Mouse (Mus musculus) forebrain, embryonic 10.5 days (tissue): ENCODE data around the gene Slco3a1. TPM values are rescaled to one million over a fixed set of nuclear protein-coding genes. Genes with fewer than 3 reads are reported as not detected.
"Not testable (repeated sequence)": the region's sequence is repeated elsewhere in the genome, so short reads cannot be mapped to it uniquely, and the experiment has no call there.

Experiments used
- DNase-seq: peaks from one replicate; pipeline ENCODE4 v3.0.0-alpha.2; 2017; ENCODE audit warnings: low spot score; ENCODE audit errors: extremely low spot score
- H3K27ac ChIP-seq: fragments of 300-500 bp; sonication (generic); 2 replicates; pipeline ENCODE4 v1.5.1; 2016; ENCODE audit warnings: mild to moderate bottlenecking
- H3K27me3 ChIP-seq: fragments of 300-500 bp; sonication (generic); 2 replicates; pipeline ENCODE4 v1.6.1; 2016; ENCODE audit warnings: mild to moderate bottlenecking; ENCODE audit not compliant: poor library complexity, severe bottlenecking
- H3K36me3 ChIP-seq: fragments of 300-500 bp; sonication (generic); replicated peaks from 2 replicates; pipeline ENCODE4 v1.6.1; 2016; ENCODE audit warnings: mild to moderate bottlenecking, moderate library complexity
- H3K4me1 ChIP-seq: fragments of 300-500 bp; sonication (generic); 2 replicates; pipeline ENCODE4 v1.6.1; 2016
- H3K4me3 ChIP-seq: fragments of 300-500 bp; sonication (generic); 2 replicates; pipeline ENCODE4 v1.5.1; 2016; ENCODE audit warnings: mild to moderate bottlenecking, moderate library complexity
- H3K9me3 ChIP-seq: fragments of 300-500 bp; sonication (generic); 2 replicates; pipeline ENCODE4 v1.6.1; 2016; ENCODE audit warnings: mild to moderate bottlenecking, moderate library complexity
- WGBS: fragments of 180-500 bp; shearing (Covaris S2); methylation state at CpG from one replicate; pipeline ENCODE4 v1.1.7; 2016; 5-methylcytosine and 5-hydroxymethylcytosine counted together
- polyA plus RNA-seq: library from polyadenylated mRNA; unstranded; fragments of >200 nt; fragmentation: Nextera tagmentation; extraction: Ambion mirVana; gene quantifications from 2 replicates; pipeline ENCODE4 v1.2.1, GENCODE M21; 2016

The Slco3a1 gene
- polyA plus RNA-seq, 1 experiment from 2014 or later, result 4.9 TPM

- Histone ChIP-seq H3K4me1 (peaks cover 21% of the 10 kb centered on the region), H3K4me3 (no peak overlapping the region), H3K9me3 (no peaks in the 10 kb centered on the region), H3K27ac (no peak overlapping the region), H3K36me3 (no peaks in the 10 kb centered on the region), H3K27me3 (no peaks in the 10 kb centered on the region)
- DNase-seq, result no peak
- WGBS, result 96% methylated on average over 6 of the region's 6 CpGs
Measured at GRCm38 (mm10) chr7:74415241-74415640, 139.3 kb downstream of the Slco3a1 start.

GRCm38 (mm10) chr7:74413738-74414716, 140.6 kb downstream of the Slco3a1 start:
- no peaks in the 10 kb centered on the region for H3K27me3 ChIP-seq
- DNase-seq, result no peak
- H3K9me3 ChIP-seq, result no peaks in the 10 kb centered on the region
- H3K4me3 ChIP-seq, result no peak overlapping the region
- H3K36me3 ChIP-seq, result no peaks in the 10 kb centered on the region
- H3K4me1 ChIP-seq, result peaks cover 21% of the 10 kb centered on the region
- no peak overlapping the region for H3K27ac ChIP-seq
- 70% methylated on average over 9 of the region's 9 CpGs for WGBS

- no peak overlapping the region for H3K4me3 ChIP-seq
- no peaks in the 10 kb centered on the region for H3K9me3 ChIP-seq
- peaks cover 22% of the 10 kb centered on the region for H3K4me1 ChIP-seq
- no peak for DNase-seq
- no peaks in the 10 kb centered on the region for H3K36me3 ChIP-seq
- WGBS, result 65% methylated on average over 13 of the region's 13 CpGs
- H3K27me3 ChIP-seq, result no peaks in the 10 kb centered on the region
- H3K27ac ChIP-seq, result no peak overlapping the region
Measured at GRCm38 (mm10) chr7:74408601-74409323, 145.8 kb downstream of the Slco3a1 start.

GRCm38 (mm10) chr7:74407851-74408250, 146.7 kb downstream of the Slco3a1 start:
- H3K9me3 ChIP-seq, H3K36me3 ChIP-seq, H3K4me3 ChIP-seq, DNase-seq, H3K27me3 ChIP-seq, H3K27ac ChIP-seq: not testable (repeated sequence)
- peaks cover 19% of the 10 kb centered on the region for H3K4me1 ChIP-seq

GRCm38 (mm10) chr7:74399729-74400128, 154.9 kb downstream of the Slco3a1 start:
- Histone ChIP-seq H3K27ac (no peak overlapping the region), H3K4me3 (no peak overlapping the region), H3K4me1 (no peaks in the 10 kb centered on the region), H3K36me3 (no peaks in the 10 kb centered on the region), H3K9me3 (no peaks in the 10 kb centered on the region), H3K27me3 (no peaks in the 10 kb centered on the region)
- no peak for DNase-seq
- WGBS, result 89% methylated on average over 6 of the region's 6 CpGs

GRCm38 (mm10) chr7:74399154-74399553, 155.4 kb downstream of the Slco3a1 start:
- Histone ChIP-seq H3K36me3 (no peaks in the 10 kb centered on the region), H3K9me3 (no peaks in the 10 kb centered on the region), H3K27me3 (no peaks in the 10 kb centered on the region), H3K4me1 (no peaks in the 10 kb centered on the region), H3K4me3 (no peak overlapping the region), H3K27ac (no peak overlapping the region)
- no peak for DNase-seq
- 88% methylated on average over 4 of the region's 4 CpGs for WGBS

- DNase-seq, result no peak
- Histone ChIP-seq H3K27me3 (no peaks in the 10 kb centered on the region), H3K27ac (no peak overlapping the region), H3K4me1 (0 out of 2 replicates have a peak, but pooled peaks cover 4% of the 10 kb centered on the region), H3K9me3 (no peaks in the 10 kb centered on the region), H3K36me3 (no peaks in the 10 kb centered on the region), H3K4me3 (no peak overlapping the region)
- 64% methylated on average over 2 of the region's 2 CpGs for WGBS
Measured at GRCm38 (mm10) chr7:74398326-74398725, 156.3 kb downstream of the Slco3a1 start.

- Histone ChIP-seq H3K27me3 (no peaks in the 10 kb centered on the region), H3K4me1 (0 out of 2 replicates have a peak, but pooled peaks cover 5% of the 10 kb centered on the region), H3K4me3 (no peak overlapping the region), H3K9me3 (no peaks in the 10 kb centered on the region), H3K36me3 (no peaks in the 10 kb centered on the region), H3K27ac (no peak overlapping the region)
- WGBS, result 77% methylated on average over 5 of the region's 5 CpGs
- DNase-seq, result no peak
Measured at GRCm38 (mm10) chr7:74391451-74391873, 163.1 kb downstream of the Slco3a1 start.

- H3K4me1 ChIP-seq, result 0 out of 2 replicates have a peak, but pooled peaks cover 5% of the 10 kb centered on the region
- no peak for DNase-seq
- no peak overlapping the region for H3K4me3 ChIP-seq
- H3K36me3 ChIP-seq, result no peaks in the 10 kb centered on the region
- 76% methylated on average over 2 of the region's 2 CpGs for WGBS
- no peak overlapping the region for H3K27ac ChIP-seq
- H3K27me3 ChIP-seq, result no peaks in the 10 kb centered on the region
- no peaks in the 10 kb centered on the region for H3K9me3 ChIP-seq
Measured at GRCm38 (mm10) chr7:74389570-74389969, 165.0 kb downstream of the Slco3a1 start.

GRCm38 (mm10) chr7:74386257-74386656, 168.3 kb downstream of the Slco3a1 start:
- no peak overlapping the region for H3K4me3 ChIP-seq
- no peaks in the 10 kb centered on the region for H3K9me3 ChIP-seq
- no peak overlapping the region for H3K27ac ChIP-seq
- no peaks in the 10 kb centered on the region for H3K27me3 ChIP-seq
- no peak for DNase-seq
- WGBS, result 86% methylated on average over 5 of the region's 5 CpGs
- H3K36me3 ChIP-seq, result no peaks in the 10 kb centered on the region
- no peaks in the 10 kb centered on the region for H3K4me1 ChIP-seq

- Histone ChIP-seq H3K9me3 (no peaks in the 10 kb centered on the region), H3K4me1 (no peaks in the 10 kb centered on the region), H3K4me3 (no peak overlapping the region), H3K27ac (no peak overlapping the region), H3K27me3 (no peaks in the 10 kb centered on the region), H3K36me3 (no peaks in the 10 kb centered on the region)
- WGBS, result 79% methylated on average over 3 of the region's 3 CpGs
- DNase-seq, result no peak
Measured at GRCm38 (mm10) chr7:74383040-74383666, 171.4 kb downstream of the Slco3a1 start.

- no peak overlapping the region for H3K4me3 ChIP-seq
- H3K4me1 ChIP-seq, result no peaks in the 10 kb centered on the region
- no peaks in the 10 kb centered on the region for H3K36me3 ChIP-seq
- H3K9me3 ChIP-seq, result no peaks in the 10 kb centered on the region
- DNase-seq, result no peak
- 81% methylated on average over 3 of the region's 3 CpGs for WGBS
- H3K27ac ChIP-seq, result no peak overlapping the region
- no peaks in the 10 kb centered on the region for H3K27me3 ChIP-seq
Measured at GRCm38 (mm10) chr7:74382286-74382685, 172.3 kb downstream of the Slco3a1 start.
